Mouse (Mus musculus) intestine, embryonic 14.5 days (tissue): ENCODE results near the gene Garnl3. TPM values are rescaled to one million over a fixed set of nuclear protein-coding genes. Genes with fewer than 3 reads are reported as not detected.

ENCODE experiments used
- ATAC-seq: fragments of 200-750 bp; cut with Nextera tagmentation; replicated peaks from 2 replicates; pipeline ENCODE4 v1.8.0; 2017; ENCODE audit warnings: low read depth, moderate number of reproducible peaks, moderate TSS enrichment, moderate library complexity; ENCODE audit not compliant: low FRiP score, low TSS enrichment
- DNase-seq: peaks from one replicate; pipeline ENCODE4 v3.0.0-alpha.2; 2018; ENCODE audit warnings: low spot score
- H3K27ac ChIP-seq: fragments of 300-500 bp; sonication (generic); 2 replicates; pipeline ENCODE4 v1.5.1; 2014; ENCODE audit warnings: low read depth, mild to moderate bottlenecking, control low read depth
- H3K27me3 ChIP-seq: fragments of 300-500 bp; sonication (generic); replicated peaks from 2 replicates; pipeline ENCODE4 v1.6.1; 2014; ENCODE audit warnings: low read length, control low read depth; ENCODE audit not compliant: control insufficient read depth, insufficient read depth
- H3K36me3 ChIP-seq: fragments of 300-500 bp; sonication (generic); 2 replicates; pipeline ENCODE4 v1.6.1; 2014; ENCODE audit warnings: low read length, control low read depth; ENCODE audit not compliant: control insufficient read depth, insufficient read depth
- H3K4me1 ChIP-seq: fragments of 300-500 bp; sonication (generic); replicated peaks from 2 replicates; pipeline ENCODE4 v1.6.1; 2014; ENCODE audit warnings: low read length, control low read depth, mixed read lengths; ENCODE audit not compliant: control insufficient read depth, insufficient read depth
- H3K4me2 ChIP-seq: fragments of 300-500 bp; sonication (generic); 2 replicates; pipeline ENCODE4 v1.6.1; 2014; ENCODE audit warnings: low read length
- H3K4me3 ChIP-seq: fragments of 300-500 bp; sonication (generic); 2 replicates; pipeline ENCODE4 v1.5.1; 2014; ENCODE audit warnings: low read depth, low read length, control low read depth, mixed read lengths
- H3K9ac ChIP-seq: fragments of 300-500 bp; sonication (generic); 2 replicates; pipeline ENCODE4 v1.6.1; 2014; ENCODE audit warnings: mild to moderate bottlenecking, low read length
- H3K9me3 ChIP-seq: fragments of 300-500 bp; sonication (generic); 2 replicates; pipeline ENCODE4 v1.6.1; 2016; ENCODE audit warnings: low read length, control low read depth; ENCODE audit not compliant: control insufficient read depth
- WGBS: fragments of 180-500 bp; shearing (Covaris S2); extraction: QIAGEN DNeasy Blood & Tissue Kit; methylation state at CpG from one replicate; pipeline ENCODE4 v1.1.7; 2014; 5-methylcytosine and 5-hydroxymethylcytosine counted together
- polyA plus RNA-seq: library from polyadenylated mRNA; unstranded; fragments of >200 nt; fragmentation: Nextera tagmentation; extraction: Ambion mirVana; gene quantifications from 2 replicates; pipeline ENCODE4 v1.2.1, GENCODE M21; 2014

The Garnl3 gene
- polyA plus RNA-seq, 1 experiment from 2014 or later: 18.6 TPM

GRCm38 (mm10) chr2:33173686-33174085 is 42.2 kb upstream of the Garnl3 start:
- ATAC-seq: no peak
- Histone ChIP-seq H3K27ac (no peak overlapping the region), H3K9ac (no peak overlapping the region), H3K4me2 (no peak overlapping the region), H3K4me3 (no peak overlapping the region), H3K9me3 (no peaks in the 10 kb centered on the region), H3K36me3 (no peaks in the 10 kb centered on the region), H3K4me1 (peaks cover 21% of the 10 kb centered on the region), H3K27me3 (no peaks in the 10 kb centered on the region)
- WGBS: 90% methylated on average over 7 of the region's 7 CpGs
- no peak for DNase-seq

DNA sequence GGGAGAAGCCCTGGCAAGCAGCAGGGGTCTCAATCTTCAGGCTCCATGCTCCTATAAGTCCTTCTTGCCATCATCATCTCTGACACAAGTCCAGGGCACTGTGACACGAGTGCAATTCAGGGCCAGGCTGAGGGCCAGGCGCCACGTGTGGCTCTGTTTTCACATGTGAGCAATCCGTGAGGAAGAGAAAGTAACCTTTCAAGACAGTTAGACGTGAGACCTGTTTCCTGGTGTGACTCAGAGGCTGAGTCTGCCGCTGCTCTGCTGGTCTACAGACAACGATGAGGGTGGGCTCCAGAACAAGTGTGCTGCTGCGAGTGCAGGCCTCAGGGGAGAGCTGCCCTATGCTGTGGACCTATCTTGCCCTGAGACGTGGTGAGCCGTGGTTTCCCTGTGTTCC is 41.7 kb upstream of the Garnl3 start:
- Histone ChIP-seq H3K27ac (no peak overlapping the region), H3K4me1 (peaks cover 15% of the 10 kb centered on the region), H3K4me3 (no peak overlapping the region), H3K27me3 (no peaks in the 10 kb centered on the region), H3K9ac (no peak overlapping the region), H3K4me2 (no peak overlapping the region), H3K36me3 (no peaks in the 10 kb centered on the region), H3K9me3 (no peaks in the 10 kb centered on the region)
- DNase-seq (no peak), ATAC-seq (no peak)
- WGBS: 67% methylated on average over 10 of the region's 10 CpGs

GRCm38 (mm10) chr2:33170777-33171565 is 39.5 kb upstream of the Garnl3 start:
- DNase-seq (no peak), ATAC-seq (0 out of 2 replicates have a peak, but pooled peaks have one; percentile 28)
- H3K36me3 ChIP-seq: no peaks in the 10 kb centered on the region
- H3K27ac ChIP-seq: no peak overlapping the region
- no peaks in the 10 kb centered on the region for H3K9me3 ChIP-seq
- no peaks in the 10 kb centered on the region for H3K27me3 ChIP-seq
- no peak overlapping the region for H3K4me2 ChIP-seq
- H3K4me3 ChIP-seq: no peak overlapping the region
- H3K9ac ChIP-seq: no peak overlapping the region
- H3K4me1 ChIP-seq: peaks cover 2% of the 10 kb centered on the region
- WGBS: 54% methylated on average over 10 of the region's 10 CpGs

DNA sequence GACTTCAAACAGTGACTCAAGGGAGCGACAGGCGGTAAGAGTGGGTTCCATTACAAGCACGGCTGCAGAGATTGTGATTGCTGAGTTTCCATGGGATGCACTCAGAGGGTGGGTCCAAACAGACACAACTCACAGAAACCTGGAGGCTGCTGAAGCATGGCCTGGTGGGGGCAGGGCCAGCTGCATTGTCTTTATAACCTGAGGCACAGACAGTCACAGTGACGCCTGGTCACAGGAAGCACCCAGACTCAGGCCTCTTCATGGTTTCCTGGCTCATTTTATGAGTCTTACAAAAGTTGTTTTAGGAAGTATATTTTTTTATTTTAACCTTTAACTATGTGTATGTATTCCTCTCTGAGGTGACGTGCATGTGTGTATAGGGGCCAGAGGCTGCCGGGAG is 38.0 kb upstream of the Garnl3 start:
- H3K27me3 ChIP-seq: no peaks in the 10 kb centered on the region
- ATAC-seq: no peak
- H3K4me2 ChIP-seq: no peak overlapping the region
- no peaks in the 10 kb centered on the region for H3K36me3 ChIP-seq
- H3K4me1 ChIP-seq: peaks cover 17% of the 10 kb centered on the region
- no peak for DNase-seq
- no peaks in the 10 kb centered on the region for H3K9me3 ChIP-seq
- no peak overlapping the region for H3K27ac ChIP-seq
- WGBS: 63% methylated on average over 6 of the region's 6 CpGs
- no peak overlapping the region for H3K4me3 ChIP-seq
- no peak overlapping the region for H3K9ac ChIP-seq

DNA sequence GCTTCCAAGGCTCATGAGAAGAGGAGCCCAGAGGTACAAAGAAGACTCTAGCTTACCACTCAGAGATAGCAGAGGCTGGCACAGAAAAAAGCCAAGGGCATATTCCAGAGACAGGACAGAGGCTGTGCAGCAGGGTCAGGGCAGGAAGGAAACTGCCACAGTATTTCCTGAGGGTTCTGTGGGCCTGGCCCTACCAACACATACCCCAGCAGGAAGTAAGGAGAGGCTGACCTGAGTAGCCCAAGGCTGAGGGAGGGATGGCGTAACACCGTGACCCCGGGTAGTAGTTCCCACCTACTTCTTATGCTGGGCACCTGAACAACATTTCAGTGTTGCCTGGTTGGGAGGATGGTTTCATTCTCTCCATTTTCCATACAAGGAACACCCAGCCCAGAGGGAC is 35.6 kb upstream of the Garnl3 start:
- no peaks in the 10 kb centered on the region for H3K36me3 ChIP-seq
- no peaks in the 10 kb centered on the region for H3K27me3 ChIP-seq
- no peak overlapping the region for H3K9ac ChIP-seq
- H3K27ac ChIP-seq: no peak overlapping the region
- 79% methylated on average over 3 of the region's 3 CpGs for WGBS
- no peak overlapping the region for H3K4me2 ChIP-seq
- H3K9me3 ChIP-seq: no peaks in the 10 kb centered on the region
- peaks cover 17% of the 10 kb centered on the region for H3K4me1 ChIP-seq
- DNase-seq (no peak), ATAC-seq (no peak)
- no peak overlapping the region for H3K4me3 ChIP-seq

GRCm38 (mm10) chr2:33165710-33166374 is 34.4 kb upstream of the Garnl3 start:
- H3K9ac ChIP-seq: no peak overlapping the region
- no peaks in the 10 kb centered on the region for H3K9me3 ChIP-seq
- DNase-seq (no peak), ATAC-seq (0 out of 2 replicates have a peak, but pooled peaks have one; percentile 25)
- H3K4me1 ChIP-seq: peaks cover 17% of the 10 kb centered on the region
- H3K4me3 ChIP-seq: no peak overlapping the region
- H3K36me3 ChIP-seq: no peaks in the 10 kb centered on the region
- 28% methylated on average over 7 of the region's 7 CpGs for WGBS
- no peak overlapping the region for H3K4me2 ChIP-seq
- no peaks in the 10 kb centered on the region for H3K27me3 ChIP-seq
- peak overlapping the region; percentile 60 for H3K27ac ChIP-seq

GRCm38 (mm10) chr2:33165229-33165628 is 33.8 kb upstream of the Garnl3 start:
- DNase-seq: no peak
- Histone ChIP-seq H3K4me3 (no peak overlapping the region), H3K9me3 (no peaks in the 10 kb centered on the region), H3K27me3 (no peaks in the 10 kb centered on the region), H3K4me1 (peaks cover 17% of the 10 kb centered on the region), H3K9ac (no peak overlapping the region), H3K4me2 (no peak overlapping the region), H3K27ac (peak overlapping the region; percentile 60; the same call in 1 of the 2 replicates), H3K36me3 (no peaks in the 10 kb centered on the region)
- no peak for ATAC-seq
- WGBS: 50% methylated on average over 4 of the region's 4 CpGs

GRCm38 (mm10) chr2:33164646-33165045 is 33.2 kb upstream of the Garnl3 start:
- DNase-seq (no peak), ATAC-seq (no peak)
- Histone ChIP-seq H3K36me3 (no peaks in the 10 kb centered on the region), H3K4me3 (no peak overlapping the region), H3K27me3 (no peaks in the 10 kb centered on the region), H3K4me1 (peaks cover 17% of the 10 kb centered on the region), H3K9ac (no peak overlapping the region), H3K9me3 (no peaks in the 10 kb centered on the region), H3K27ac (no peak overlapping the region), H3K4me2 (no peak overlapping the region)
- WGBS: 42% methylated on average over 3 of the region's 3 CpGs
